12 mouse cellular contexts compared by ENCODE assay signal in genomic region chr1:89781861-89782260, GRCm38 (mm10).
DNase-seq lines count a peak whose midpoint lies in the region; ATAC-seq and TF ChIP-seq lines count a peak whose summit lies in the region.
"Had no signal": no experiment of that assay in that cellular context is flagged by ENCODE, and none has a peak within 500 bp of the region (broad histone marks: within the 10 kb centered on the region; RNA-seq: fewer than 3 reads in every experiment).

No protein-coding gene starts in this region.

- no peak overlapping the region for H3K27ac ChIP-seq in hindbrain, postnatal 0 days
- H3K27ac ChIP-seq in hindbrain, embryonic 16.5 days (ENCODE audit: low read depth, low read length) = no peak overlapping the region
- H3K27ac ChIP-seq in intestine, embryonic 16.5 days (ENCODE audit: low read length) = no peak overlapping the region
- H3K27ac ChIP-seq: liver, embryonic 13.5 days had no signal

- H3K4me2 ChIP-seq in hindbrain, postnatal 0 days (ENCODE audit: low read depth, low read length) = no peak overlapping the region
- no peak overlapping the region for H3K4me2 ChIP-seq in hindbrain, embryonic 16.5 days (ENCODE audit: low read length)
- no peak overlapping the region for H3K4me2 ChIP-seq in intestine, embryonic 16.5 days (ENCODE audit: low read depth, low read length)
- H3K4me2 ChIP-seq: liver, embryonic 13.5 days had no signal

- DNase-seq in hindbrain, postnatal 0 days (ENCODE audit: low spot score) = peak; percentile 37
- peak; percentile 65 for DNase-seq in testis, postnatal 10 days (ENCODE audit: low spot score)
- DNase-seq in testis, postnatal 14 days (ENCODE audit: low spot score) = no peak
- DNase-seq in embryo, embryonic 11 days = peak; percentile 60
- DNase-seq in ovary, postnatal 36 days (ENCODE audit: low spot score) = peak; percentile 15
- no peak for DNase-seq in left cerebral cortex, postnatal 36 days (ENCODE audit: low spot score in 2 of 2)
- DNase-seq: liver, embryonic 13.5 days; right cerebral cortex, postnatal 14 days; thymus, adult 2 months had no signal

- H3K27me3 ChIP-seq in hindbrain, postnatal 0 days (ENCODE audit: insufficient read depth, low read length) = no peaks in the 10 kb centered on the region
- no peaks in the 10 kb centered on the region for H3K27me3 ChIP-seq in hindbrain, embryonic 16.5 days (replicated peaks; ENCODE audit: control insufficient read depth, insufficient read depth, low read length)
- H3K27me3 ChIP-seq in intestine, embryonic 16.5 days (replicated peaks; ENCODE audit: control insufficient read depth, insufficient read depth, low read length) = no peaks in the 10 kb centered on the region
- H3K27me3 ChIP-seq: liver, embryonic 13.5 days had no signal

- peaks cover 5% of the 10 kb centered on the region; the same call in 1 of the 2 replicates for H3K4me1 ChIP-seq in hindbrain, postnatal 0 days (ENCODE audit: insufficient read depth, low read length)
- H3K4me1 ChIP-seq in hindbrain, embryonic 16.5 days (ENCODE audit: control insufficient read depth, insufficient read depth, low read depth, low read length) = peaks cover 11% of the 10 kb centered on the region; the same call in 1 of the 2 replicates
- H3K4me1 ChIP-seq in intestine, embryonic 16.5 days (ENCODE audit: control insufficient read depth, insufficient read depth, low read length) = no peaks in the 10 kb centered on the region
- H3K4me1 ChIP-seq: liver, embryonic 13.5 days had no signal

- no peaks in the 10 kb centered on the region for H3K36me3 ChIP-seq in hindbrain, postnatal 0 days (ENCODE audit: insufficient read depth, low read length)
- H3K36me3 ChIP-seq in hindbrain, embryonic 16.5 days (ENCODE audit: control insufficient read depth, insufficient read depth, low read length) = no peaks in the 10 kb centered on the region
- H3K36me3 ChIP-seq in intestine, embryonic 16.5 days (ENCODE audit: control insufficient read depth, insufficient read depth, low read length) = no peaks in the 10 kb centered on the region
- H3K36me3 ChIP-seq: liver, embryonic 13.5 days had no signal

- intact Hi-C loops in left cerebral cortex, postnatal 36 days (cut with DNase I) = no loop called here

- no peak overlapping the region for H3K4me3 ChIP-seq in hindbrain, postnatal 0 days (ENCODE audit: low read length)
- H3K4me3 ChIP-seq in hindbrain, embryonic 16.5 days (ENCODE audit: low read length) = no peak overlapping the region
- H3K4me3 ChIP-seq in intestine, embryonic 16.5 days (ENCODE audit: low read length) = no peak overlapping the region
- H3K4me3 ChIP-seq: liver, embryonic 13.5 days had no signal

- no peaks in the 10 kb centered on the region for H3K9me3 ChIP-seq in hindbrain, postnatal 0 days (ENCODE audit: low read length)
- no peaks in the 10 kb centered on the region for H3K9me3 ChIP-seq in hindbrain, embryonic 16.5 days (ENCODE audit: control insufficient read depth, low read length)
- H3K9me3 ChIP-seq in intestine, embryonic 16.5 days (ENCODE audit: control insufficient read depth, low read length) = no peaks in the 10 kb centered on the region
- H3K9me3 ChIP-seq: liver, embryonic 13.5 days had no signal

- 49% methylated on average over 8 of the region's 8 CpGs for WGBS in hindbrain, postnatal 0 days
- 58% methylated on average over 8 of the region's 8 CpGs for WGBS in hindbrain, embryonic 16.5 days
- 54% methylated on average over 8 of the region's 8 CpGs for WGBS in intestine, embryonic 16.5 days

- ATAC-seq in hindbrain, postnatal 0 days = no peak
- no peak for ATAC-seq in hindbrain, embryonic 16.5 days
- no peak for ATAC-seq in intestine, embryonic 16.5 days

- no peak for TF ChIP-seq CTCF in hindbrain, postnatal 0 days (IDR thresholded peaks at IDR 0.05; ENCODE audit: low read depth)

- H3K9ac ChIP-seq in hindbrain, postnatal 0 days (replicated peaks; ENCODE audit: low read length) = no peak overlapping the region
- H3K9ac ChIP-seq in hindbrain, embryonic 16.5 days (ENCODE audit: low read depth, low read length) = no peak overlapping the region
- no peak overlapping the region for H3K9ac ChIP-seq in intestine, embryonic 16.5 days (ENCODE audit: low read depth, low read length)
- H3K9ac ChIP-seq: forebrain, postnatal 0 days; liver, embryonic 13.5 days had no signal

Comparison
In these comparisons a context has a peak if more than half of its experiments do, and no peak if none do; other contexts are left out.
1. DNase-seq: peak in hindbrain, postnatal 0 days (single experiment), testis, postnatal 10 days (single experiment), embryo, embryonic 11 days (single experiment) and ovary, postnatal 36 days (single experiment); none in testis, postnatal 14 days (single experiment) and left cerebral cortex, postnatal 36 days (0 of 2).